Mouse (Mus musculus): ENCODE results near the gene Gcnt1.

DNA sequence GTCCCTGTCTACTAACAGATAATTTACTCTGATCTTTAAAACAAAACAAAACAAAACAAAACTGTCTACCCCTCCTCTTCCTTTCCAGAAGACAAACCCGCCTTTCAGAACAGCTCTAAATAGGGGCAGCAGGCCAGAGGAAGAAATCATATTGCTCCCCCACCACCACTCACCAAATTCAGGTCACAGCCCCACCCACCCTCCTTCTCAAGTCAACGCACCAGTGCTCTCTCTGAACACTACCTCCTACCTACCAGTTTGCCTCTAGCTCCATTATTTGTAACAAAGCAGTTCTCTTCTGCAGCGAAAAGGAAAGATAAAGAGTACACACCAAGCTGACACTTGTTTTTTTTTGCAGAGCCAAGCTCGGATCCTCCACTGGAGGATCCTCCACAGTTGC, 17.3 kb downstream of the Gcnt1 start:
- no peak for TF ChIP-seq POLR2A (IDR thresholded peaks at IDR 0.05; ENCODE audit: insufficient read length, low read depth)
- no peak for TF ChIP-seq MYOD1 (IDR thresholded peaks at IDR 0.05; ENCODE audit: control insufficient read depth in 1 of 3, insufficient read length in 2 of 3, low read depth in 2 of 3)
- no peak for TF ChIP-seq TCF12 (IDR thresholded peaks at IDR 0.05; ENCODE audit: insufficient read depth, poor library complexity, severe bottlenecking)
- no peak for TF ChIP-seq MYOG (IDR thresholded peaks at IDR 0.05; ENCODE audit: control insufficient read depth in 1 of 3, insufficient read depth in 1 of 3, insufficient read length in 2 of 3, low read depth in 2 of 3)
- TF ChIP-seq USF1 (IDR thresholded peaks at IDR 0.05; ENCODE audit: low read depth), result no peak
- no peak for TF ChIP-seq MAX (IDR thresholded peaks at IDR 0.05; ENCODE audit: low read depth)
- no peak for TF ChIP-seq POLR2AphosphoS2 (IDR thresholded peaks at IDR 0.05; ENCODE audit: insufficient read length, low read depth)
- TF ChIP-seq E2F4 (IDR thresholded peaks at IDR 0.05; ENCODE audit: insufficient read depth), result no peak
- no peak for TF ChIP-seq SRF (IDR thresholded peaks at IDR 0.05; ENCODE audit: control insufficient read depth, insufficient read length, low read depth)
